Mouse (Mus musculus) embryonic facial prominence, embryonic 14.5 days (tissue): ENCODE results near the gene Wnk4. TPM values are rescaled to one million over a fixed set of nuclear protein-coding genes. Genes with fewer than 3 reads are reported as not detected.
A peak's percentile ranks its signal among the peaks of the same experiment; 100 is the strongest.

Source experiments
- ATAC-seq: fragments of 200-750 bp; cut with Nextera tagmentation; 2 replicates; pipeline ENCODE4 v1.8.0; 2017; ENCODE audit warnings: low read depth, moderate number of reproducible peaks, moderate TSS enrichment
- DNase-seq: peaks from one replicate; pipeline ENCODE4 v3.0.0-alpha.2; 2015; ENCODE audit warnings: low spot score
- H3K27ac ChIP-seq: fragments of 300-500 bp; sonication (generic); replicated peaks from 2 replicates; pipeline ENCODE4 v1.5.1; 2014; ENCODE audit warnings: low read depth, mild to moderate bottlenecking, low read length, moderate library complexity
- H3K27me3 ChIP-seq: fragments of 300-500 bp; sonication (generic); replicated peaks from 2 replicates; pipeline ENCODE4 v1.6.1; 2014; ENCODE audit warnings: low read length; ENCODE audit not compliant: control insufficient read depth, insufficient read depth
- H3K36me3 ChIP-seq: fragments of 300-500 bp; sonication (generic); 2 replicates; pipeline ENCODE4 v1.6.1; 2014; ENCODE audit warnings: low read length, mixed read lengths; ENCODE audit not compliant: control insufficient read depth, insufficient read depth
- H3K4me1 ChIP-seq: fragments of 300-500 bp; sonication (generic); 2 replicates; pipeline ENCODE4 v1.6.1; 2014; ENCODE audit warnings: antibody characterized with exemption, low read length; ENCODE audit not compliant: control insufficient read depth, insufficient read depth
- H3K4me2 ChIP-seq: fragments of 300-500 bp; sonication (generic); 2 replicates; pipeline ENCODE4 v1.6.1; 2014; ENCODE audit warnings: low read depth, mild to moderate bottlenecking, low read length, moderate library complexity, mixed read lengths
- H3K4me3 ChIP-seq: fragments of 300-500 bp; sonication (generic); 2 replicates; pipeline ENCODE4 v1.5.1; 2014; ENCODE audit warnings: low read depth, mild to moderate bottlenecking, low read length
- H3K9ac ChIP-seq: fragments of 300-500 bp; sonication (generic); 2 replicates; pipeline ENCODE4 v1.6.1; 2014; ENCODE audit warnings: low read depth, mild to moderate bottlenecking, low read length, moderate library complexity, mixed read lengths
- H3K9me3 ChIP-seq: fragments of 300-500 bp; sonication (generic); 2 replicates; pipeline ENCODE4 v1.6.1; 2016; ENCODE audit warnings: low read length; ENCODE audit not compliant: control insufficient read depth
- WGBS: fragments of 180-500 bp; shearing (Covaris S2); extraction: QIAGEN DNeasy Blood & Tissue Kit; methylation state at CpG from one replicate; pipeline ENCODE4 v1.1.7; 2014; 5-methylcytosine and 5-hydroxymethylcytosine counted together
- polyA plus RNA-seq: library from polyadenylated mRNA; unstranded; fragments of >200 nt; fragmentation: Nextera tagmentation; extraction: Ambion mirVana; gene quantifications from 2 replicates; pipeline ENCODE4 v1.2.1, GENCODE M21; 2014

The Wnk4 gene
- polyA plus RNA-seq, 1 experiment from 2014 or later: 11.9 TPM

- Histone ChIP-seq H3K36me3 (no peaks in the 10 kb centered on the region), H3K9me3 (no peaks in the 10 kb centered on the region), H3K4me2 (peak overlapping the region; percentile 26), H3K4me3 (no peak overlapping the region), H3K27me3 (no peaks in the 10 kb centered on the region), H3K27ac (no peak overlapping the region), H3K4me1 (peaks cover 21% of the 10 kb centered on the region), H3K9ac (no peak overlapping the region)
- peak; percentile 88 for DNase-seq
- ATAC-seq: no peak
- WGBS: 30% methylated on average over 14 of the region's 14 CpGs
Measured at GRCm38 (mm10) chr11:101248258-101248994, 11.9 kb upstream of the Wnk4 start.

GRCm38 (mm10) chr11:101251031-101251430 is 9.3 kb upstream of the Wnk4 start:
- Histone ChIP-seq H3K27me3 (no peaks in the 10 kb centered on the region), H3K4me3 (no peak overlapping the region), H3K9me3 (no peaks in the 10 kb centered on the region), H3K4me1 (peaks cover 14% of the 10 kb centered on the region), H3K9ac (no peak overlapping the region), H3K4me2 (no peak overlapping the region), H3K27ac (no peak overlapping the region), H3K36me3 (0 out of 2 replicates have a peak, but pooled peaks cover 3% of the 10 kb centered on the region)
- no peak for DNase-seq
- no peak for ATAC-seq
- WGBS: 79% methylated on average over 2 of the region's 2 CpGs

- peak; percentile 24 for DNase-seq
- H3K27ac ChIP-seq: peak overlapping the region; percentile 87
- no peaks in the 10 kb centered on the region for H3K27me3 ChIP-seq
- peaks cover 6% of the 10 kb centered on the region for H3K4me1 ChIP-seq
- 9% methylated on average over 7 of the region's 7 CpGs for WGBS
- H3K4me3 ChIP-seq: peak overlapping the region; percentile 76
- no peaks in the 10 kb centered on the region for H3K9me3 ChIP-seq
- H3K4me2 ChIP-seq: peak overlapping the region; percentile 81
- ATAC-seq: no peak
- peak overlapping the region; percentile 89 for H3K9ac ChIP-seq
- 0 out of 2 replicates have a peak, but pooled peaks cover 14% of the 10 kb centered on the region for H3K36me3 ChIP-seq
Measured at GRCm38 (mm10) chr11:101252941-101253340, 7.4 kb upstream of the Wnk4 start.

GRCm38 (mm10) chr11:101253613-101254389 is 6.6 kb upstream of the Wnk4 start, which contains the start of gene Vps25:
Vps25 (plus strand) TSS chr11:101253707.
- WGBS: 0% methylated on average over 25 of the region's 40 CpGs
- Histone ChIP-seq H3K9me3 (no peaks in the 10 kb centered on the region), H3K27me3 (no peaks in the 10 kb centered on the region), H3K4me1 (peaks cover 6% of the 10 kb centered on the region), H3K36me3 (0 out of 2 replicates have a peak, but pooled peaks cover 14% of the 10 kb centered on the region), H3K9ac (peak within 1 kb of the TSS; percentile 89), H3K4me3 (peak within 1 kb of the TSS; percentile 76), H3K27ac (peak within 1 kb of the TSS; percentile 87), H3K4me2 (peak within 1 kb of the TSS; percentile 81)
- DNase-seq (peak; percentile 93), ATAC-seq (peak; percentile 85)

GRCm38 (mm10) chr11:101255826-101256775 is 4.3 kb upstream of the Wnk4 start:
- no peak for DNase-seq
- Histone ChIP-seq H3K4me3 (no peak overlapping the region), H3K27ac (no peak overlapping the region), H3K27me3 (peaks cover 1% of the 10 kb centered on the region; the same call in 1 of the 2 replicates), H3K4me2 (no peak overlapping the region), H3K9me3 (no peaks in the 10 kb centered on the region), H3K9ac (no peak overlapping the region), H3K36me3 (0 out of 2 replicates have a peak, but pooled peaks cover 14% of the 10 kb centered on the region), H3K4me1 (peaks cover 23% of the 10 kb centered on the region)
- no peak for ATAC-seq
- WGBS: 88% methylated on average over 13 of the region's 13 CpGs

- Histone ChIP-seq H3K4me1 (peaks cover 30% of the 10 kb centered on the region), H3K36me3 (0 out of 2 replicates have a peak, but pooled peaks cover 14% of the 10 kb centered on the region), H3K4me3 (peak overlapping the region; percentile 61; the same call in 1 of the 2 replicates), H3K27ac (peak overlapping the region; percentile 70), H3K9me3 (no peaks in the 10 kb centered on the region), H3K9ac (peak overlapping the region; percentile 70; the same call in 1 of the 2 replicates), H3K27me3 (peaks cover 30% of the 10 kb centered on the region), H3K4me2 (peak overlapping the region; percentile 95)
- WGBS: 26% methylated on average over 6 of the region's 6 CpGs
- ATAC-seq: no peak
- peak; percentile 75 for DNase-seq
Measured at GRCm38 (mm10) chr11:101259261-101259712, 1.1 kb upstream of the Wnk4 start.

- H3K4me3 ChIP-seq: peak overlapping the region; percentile 61
- under 1% methylated on average over 22 of the region's 30 CpGs for WGBS
- H3K9me3 ChIP-seq: no peaks in the 10 kb centered on the region
- H3K36me3 ChIP-seq: 0 out of 2 replicates have a peak, but pooled peaks cover 12% of the 10 kb centered on the region
- no peak for DNase-seq
- H3K27me3 ChIP-seq: peaks cover 43% of the 10 kb centered on the region
- H3K4me1 ChIP-seq: peaks cover 38% of the 10 kb centered on the region
- peak; percentile 52; the same call in 1 of the 2 replicates for ATAC-seq
- H3K4me2 ChIP-seq: peak overlapping the region; percentile 95
- H3K9ac ChIP-seq: peak overlapping the region; percentile 70
- peak overlapping the region; percentile 70 for H3K27ac ChIP-seq
Measured at GRCm38 (mm10) chr11:101260826-101261380, 536 bp downstream of the Wnk4 start.
